Mouse (Mus musculus): Measurements from ENCODE around the gene Aqp3. TPM values are rescaled to one million over a fixed set of nuclear protein-coding genes. Genes with fewer than 3 reads are reported as not detected.
A peak's percentile ranks its signal among the peaks of the same experiment; 100 is the strongest.

Gene Aqp3
- 0.55 TPM in 1 of 2 replicates, not detected in the other for polyA plus RNA-seq (2011; ENCODE audit: insufficient read length, low read depth, missing spikeins)

DNA sequence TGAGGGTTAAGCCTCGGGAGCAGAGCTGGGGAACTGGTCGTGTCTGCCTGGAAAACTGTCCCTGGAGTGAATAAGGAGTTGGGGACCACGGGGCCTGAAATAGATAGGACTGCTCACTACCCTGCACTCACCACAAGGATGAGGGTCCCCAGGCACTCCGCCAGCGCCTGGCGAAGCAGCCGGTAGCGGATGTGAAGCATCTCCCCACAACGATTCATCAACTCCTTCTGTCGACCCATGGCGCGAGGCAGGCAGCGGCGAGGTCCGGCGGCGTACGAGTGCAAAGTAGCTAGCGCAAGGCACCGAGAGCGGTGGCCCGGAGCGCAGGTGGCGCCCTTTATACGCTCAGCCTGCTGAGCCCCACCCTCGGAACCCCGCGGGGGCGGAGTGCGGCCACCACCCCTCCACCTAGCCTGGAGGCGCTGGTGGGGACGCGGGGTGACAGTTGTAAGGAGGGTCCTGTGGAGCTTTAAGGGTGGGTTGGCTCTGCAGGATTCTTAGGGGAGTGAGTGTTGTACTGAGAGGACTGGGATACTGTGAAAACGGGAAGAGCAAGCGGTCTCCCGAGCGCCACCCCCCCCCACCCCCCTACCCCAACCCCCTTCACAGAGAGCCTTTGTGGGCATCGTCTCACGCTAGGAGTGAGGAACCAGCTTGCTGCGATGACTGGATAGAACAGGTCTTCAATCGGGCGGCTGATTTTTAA lies at the start of gene Aqp3:
Gene Aqp3, minus strand, starts transcription at position 313 of the 706 bp plus-strand sequence.
- Histone ChIP-seq H3K27ac (ENCODE audit: insufficient read depth, low read length) (no peak within 1 kb of the TSS), H3K4me3 (ENCODE audit: insufficient read depth, low read length) (no peak within 1 kb of the TSS), H3K4me1 (ENCODE audit: control insufficient read depth, insufficient read depth, low read length) (0 out of 2 replicates have a peak, but pooled peaks cover 4% of the 10 kb centered on the region)
- TF ChIP-seq POLR2A (IDR thresholded peaks at IDR 0.05; ENCODE audit: low read depth, low read length) (no peak), CTCF (IDR thresholded peaks at IDR 0.05; ENCODE audit: borderline replicate concordance, insufficient read depth, low read length) (no peak)

- TF ChIP-seq CTCF (IDR thresholded peaks at IDR 0.05; ENCODE audit: borderline replicate concordance, insufficient read depth, low read length) (no peak), POLR2A (IDR thresholded peaks at IDR 0.05; ENCODE audit: low read depth, low read length) (no peak)
- H3K4me1 ChIP-seq (ENCODE audit: control insufficient read depth, insufficient read depth, low read length) = no peaks in the 10 kb centered on the region
- no peak overlapping the region for H3K27ac ChIP-seq (ENCODE audit: insufficient read depth, low read length)
- H3K4me3 ChIP-seq (ENCODE audit: insufficient read depth, low read length) = no peak overlapping the region
Observed at GRCm38 (mm10) chr4:41142601-41143000, 44.6 kb upstream of the Aqp3 start.

GRCm38 (mm10) chr4:41140174-41140875 lies 42.3 kb upstream of the Aqp3 start:
- no peak overlapping the region for H3K4me3 ChIP-seq (ENCODE audit: insufficient read depth, low read length)
- no peaks in the 10 kb centered on the region for H3K4me1 ChIP-seq (ENCODE audit: control insufficient read depth, insufficient read depth, low read length)
- TF ChIP-seq CTCF (IDR thresholded peaks at IDR 0.05; ENCODE audit: borderline replicate concordance, insufficient read depth, low read length) (no peak), POLR2A (IDR thresholded peaks at IDR 0.05; ENCODE audit: low read depth, low read length) (no peak)
- no peak overlapping the region for H3K27ac ChIP-seq (ENCODE audit: insufficient read depth, low read length)

- no peak for TF ChIP-seq POLR2A (IDR thresholded peaks at IDR 0.05; ENCODE audit: low read depth, low read length)
- no peak for TF ChIP-seq CTCF (IDR thresholded peaks at IDR 0.05; ENCODE audit: borderline replicate concordance, insufficient read depth, low read length)
- H3K4me3 ChIP-seq (ENCODE audit: insufficient read depth, low read length) = peak overlapping the region; percentile 94
- H3K4me1 ChIP-seq (ENCODE audit: control insufficient read depth, insufficient read depth, low read length) = 0 out of 2 replicates have a peak, but pooled peaks cover 2% of the 10 kb centered on the region
- peak overlapping the region; percentile 99 for H3K27ac ChIP-seq (ENCODE audit: insufficient read depth, low read length)
Observed at GRCm38 (mm10) chr4:41136811-41137210, 38.8 kb upstream of the Aqp3 start.

DNA sequence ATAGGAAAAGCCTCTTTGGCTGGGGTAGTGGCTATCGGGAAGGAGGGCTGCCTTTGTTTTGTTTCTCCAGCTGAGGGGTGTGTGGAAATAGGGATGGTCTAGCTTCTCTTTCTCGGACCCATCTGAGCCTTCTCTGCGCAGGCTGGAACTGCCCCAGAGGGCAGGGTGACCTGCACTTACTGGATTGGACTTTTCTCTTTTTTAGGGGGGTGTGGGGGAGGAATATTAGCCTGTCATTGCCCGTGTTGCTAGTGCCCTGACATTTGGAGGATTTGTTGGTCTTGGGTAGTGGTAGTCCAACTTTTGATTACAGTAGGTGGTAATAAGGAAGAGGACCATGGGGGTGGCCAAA lies 38.4 kb upstream of the Aqp3 start:
- TF ChIP-seq POLR2A (IDR thresholded peaks at IDR 0.05; ENCODE audit: low read depth, low read length) (peak; percentile 48), CTCF (IDR thresholded peaks at IDR 0.05; ENCODE audit: borderline replicate concordance, insufficient read depth, low read length) (no peak)
- Histone ChIP-seq H3K4me3 (ENCODE audit: insufficient read depth, low read length) (peak overlapping the region; percentile 94), H3K4me1 (ENCODE audit: control insufficient read depth, insufficient read depth, low read length) (0 out of 2 replicates have a peak, but pooled peaks cover 2% of the 10 kb centered on the region), H3K27ac (ENCODE audit: insufficient read depth, low read length) (peak overlapping the region; percentile 99)

DNA sequence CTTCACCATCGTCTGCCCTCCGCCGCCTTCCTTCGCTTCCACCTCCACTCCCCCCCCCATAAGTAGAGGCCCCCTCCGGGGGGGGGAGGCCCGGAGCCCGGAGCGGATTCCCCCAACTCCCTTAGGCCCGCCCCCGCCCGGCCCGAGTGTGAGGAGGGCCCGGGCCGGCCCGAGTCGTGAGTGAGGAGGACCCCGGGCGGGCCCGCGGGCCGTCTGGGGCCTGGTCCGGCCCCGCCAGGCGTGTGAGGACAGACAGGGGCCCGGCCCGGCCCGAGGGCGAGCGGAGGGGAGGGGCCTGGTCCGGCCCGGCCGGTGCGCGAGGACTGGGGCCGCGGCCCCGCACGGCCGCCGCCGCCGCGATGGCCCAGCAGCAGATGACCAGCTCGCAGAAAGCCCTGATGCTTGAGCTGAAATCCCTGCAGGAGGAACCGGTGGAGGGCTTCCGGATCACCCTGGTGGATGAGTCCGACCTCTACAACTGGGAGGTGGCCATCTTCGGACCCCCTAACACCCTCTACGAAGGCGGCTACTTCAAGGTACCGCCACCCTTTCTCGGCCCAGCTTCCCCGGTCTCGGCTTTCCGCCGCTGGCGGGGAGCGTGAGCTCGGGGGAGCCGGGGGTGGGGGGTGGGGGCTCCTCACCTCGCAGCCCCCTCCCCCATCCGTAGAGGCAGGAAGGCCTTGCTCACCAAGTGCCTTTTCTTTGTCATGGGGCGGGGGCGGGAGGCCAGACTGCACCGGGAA lies 37.9 kb upstream of the Aqp3 start, which contains the start of gene Ube2r2:
Gene Ube2r2, plus strand, starts transcription at position 33 of the 743 bp plus-strand sequence.
- Histone ChIP-seq H3K4me1 (ENCODE audit: control insufficient read depth, insufficient read depth, low read length) (peaks cover 2% of the 10 kb centered on the region; the same call in 1 of the 2 replicates), H3K27ac (ENCODE audit: insufficient read depth, low read length) (peak within 1 kb of the TSS; percentile 99), H3K4me3 (ENCODE audit: insufficient read depth, low read length) (peak within 1 kb of the TSS; percentile 94)
- no peak for TF ChIP-seq CTCF (IDR thresholded peaks at IDR 0.05; ENCODE audit: borderline replicate concordance, insufficient read depth, low read length)
- TF ChIP-seq POLR2A (IDR thresholded peaks at IDR 0.05; ENCODE audit: low read depth, low read length) = peak; percentile 30; the same call in 1 of the 2 replicates

GRCm38 (mm10) chr4:41134935-41135710 lies 37.1 kb upstream of the Aqp3 start:
- Histone ChIP-seq H3K4me3 (ENCODE audit: insufficient read depth, low read length) (peak overlapping the region; percentile 94), H3K27ac (ENCODE audit: insufficient read depth, low read length) (peak overlapping the region; percentile 99), H3K4me1 (ENCODE audit: control insufficient read depth, insufficient read depth, low read length) (peaks cover 2% of the 10 kb centered on the region; the same call in 1 of the 2 replicates)
- TF ChIP-seq POLR2A (IDR thresholded peaks at IDR 0.05; ENCODE audit: low read depth, low read length) = peak; percentile 76
- TF ChIP-seq CTCF (IDR thresholded peaks at IDR 0.05; ENCODE audit: borderline replicate concordance, insufficient read depth, low read length) = no peak

DNA sequence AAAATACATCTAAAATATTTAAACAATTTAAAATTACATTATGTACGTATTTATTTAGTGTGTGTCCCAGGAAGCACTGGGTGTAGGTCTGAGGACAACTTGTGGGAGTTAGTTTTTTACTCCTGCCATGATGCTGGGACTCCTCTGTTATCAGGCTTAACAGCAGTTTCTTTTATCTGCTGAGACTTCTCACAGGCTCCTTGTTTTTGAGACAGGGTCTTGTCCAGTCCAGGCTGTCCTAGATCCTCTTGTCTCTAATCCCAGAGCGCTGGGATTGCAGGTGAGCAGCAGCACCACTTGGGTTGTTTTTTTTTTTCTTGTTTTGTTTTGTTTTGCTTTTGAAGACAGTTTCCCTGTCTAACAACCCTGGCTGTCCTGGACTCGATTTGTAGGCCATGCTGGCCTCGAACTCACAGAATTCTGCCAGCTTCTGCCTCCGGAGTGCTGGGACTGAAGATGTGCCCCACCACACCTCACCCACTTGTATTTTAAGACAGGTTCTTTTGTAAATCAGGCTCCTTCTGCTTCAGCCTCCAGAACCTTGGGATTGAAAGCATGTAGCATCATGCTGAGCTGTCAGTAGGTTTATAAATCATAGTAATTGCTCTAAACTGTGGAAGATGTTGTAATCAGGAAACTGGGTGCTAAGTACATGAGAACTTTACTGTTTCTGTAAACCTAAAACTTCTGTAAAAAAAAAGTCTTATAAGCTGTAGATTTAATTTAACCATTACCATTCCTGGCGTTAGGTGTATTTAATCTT lies 35.7 kb upstream of the Aqp3 start:
- H3K4me3 ChIP-seq (ENCODE audit: insufficient read depth, low read length) = no peak overlapping the region
- H3K27ac ChIP-seq (ENCODE audit: insufficient read depth, low read length) = no peak overlapping the region; the same call in 1 of the 2 replicates
- peaks cover 2% of the 10 kb centered on the region; the same call in 1 of the 2 replicates for H3K4me1 ChIP-seq (ENCODE audit: control insufficient read depth, insufficient read depth, low read length)
- no peak for TF ChIP-seq POLR2A (IDR thresholded peaks at IDR 0.05; ENCODE audit: low read depth, low read length)
- TF ChIP-seq CTCF (IDR thresholded peaks at IDR 0.05; ENCODE audit: borderline replicate concordance, insufficient read depth, low read length) = no peak
